Mouse (Mus musculus): ENCODE data around the gene Etfb. TPM values are rescaled to one million over a fixed set of nuclear protein-coding genes. Genes with fewer than 3 reads are reported as not detected.

Gene Etfb
- polyA plus RNA-seq, 1 experiment from 2014 or later, result 275 TPM

DNA sequence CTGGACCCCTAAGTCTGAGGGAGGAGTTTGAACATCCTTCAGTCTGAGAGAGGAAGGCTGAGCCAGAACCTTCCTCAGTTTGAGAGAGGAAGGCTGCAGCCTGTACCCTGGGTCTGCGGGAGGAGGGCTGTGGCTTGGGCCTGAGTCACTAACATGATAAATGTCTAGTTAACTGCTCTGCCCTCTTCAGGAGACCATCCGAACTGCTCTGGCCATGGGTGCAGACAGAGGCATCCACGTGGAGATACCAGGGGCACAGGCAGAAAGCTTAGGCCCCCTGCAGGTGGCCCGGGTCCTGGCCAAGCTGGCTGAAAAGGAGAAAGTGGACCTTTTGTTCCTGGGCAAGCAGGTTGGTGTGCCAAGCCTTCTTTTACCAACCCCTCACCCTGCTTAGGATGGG is 8.7 kb downstream of the Etfb start:
- ATAC-seq (ENCODE audit: insufficient number of reproducible peaks, low FRiP score, low TSS enrichment, low read depth), result no peak
- 48% methylated on average over 4 of the region's 4 CpGs for WGBS
- H3K4me3 ChIP-seq, result no peak overlapping the region
- H3K4me1 ChIP-seq, result 0 out of 2 replicates have a peak, but pooled peaks cover 3% of the 10 kb centered on the region
- H3K27me3 ChIP-seq, result no peaks in the 10 kb centered on the region
- no peak overlapping the region for H3K4me2 ChIP-seq
- H3K36me3 ChIP-seq, result peaks cover 56% of the 10 kb centered on the region
- H3K9me3 ChIP-seq, result no peaks in the 10 kb centered on the region
- no peak overlapping the region for H3K27ac ChIP-seq
- H3K9ac ChIP-seq, result no peak overlapping the region

DNA sequence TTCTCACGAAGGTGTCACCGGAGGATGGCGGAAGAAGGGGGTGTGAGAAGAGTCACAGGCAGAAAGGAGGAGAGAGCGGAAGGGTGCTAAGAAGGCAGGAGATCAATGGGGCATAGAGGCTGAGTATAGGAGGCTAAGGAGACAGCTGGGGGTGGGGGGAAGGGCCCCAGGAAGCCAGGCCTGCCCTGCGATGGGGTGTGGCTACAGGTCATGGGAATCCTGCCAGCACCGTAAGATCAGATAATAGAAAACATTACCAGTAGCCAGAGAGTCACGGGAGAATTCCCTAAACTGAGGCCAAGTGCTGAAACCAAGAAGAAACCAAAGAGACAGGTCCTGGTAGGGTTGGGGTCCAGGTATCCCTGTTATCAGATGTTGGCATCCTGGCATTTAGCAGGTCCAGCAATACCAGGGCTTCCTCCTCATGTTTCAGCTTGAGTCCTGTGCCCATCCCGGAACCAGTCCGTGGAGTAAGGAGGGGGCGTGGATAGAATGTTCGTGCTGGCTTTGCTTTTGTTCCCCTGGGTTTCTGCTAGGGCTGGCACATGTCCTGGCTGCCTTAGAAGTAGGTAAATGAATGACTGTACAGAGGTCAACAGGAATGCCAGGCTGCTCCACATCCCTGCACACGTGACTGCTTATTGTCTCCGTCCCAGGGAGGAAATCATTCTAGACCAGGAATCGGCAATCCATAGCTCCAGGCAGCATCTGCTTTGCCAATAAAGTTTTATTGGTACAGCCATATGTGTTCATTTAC is 9.9 kb downstream of the Etfb start:
- ATAC-seq (ENCODE audit: insufficient number of reproducible peaks, low FRiP score, low TSS enrichment, low read depth), result no peak
- WGBS, result 67% methylated on average over 14 of the region's 14 CpGs
- Histone ChIP-seq H3K4me3 (no peak overlapping the region), H3K36me3 (peaks cover 63% of the 10 kb centered on the region), H3K4me2 (no peak overlapping the region), H3K27me3 (no peaks in the 10 kb centered on the region), H3K9me3 (no peaks in the 10 kb centered on the region), H3K9ac (no peak overlapping the region), H3K27ac (no peak overlapping the region), H3K4me1 (0 out of 2 replicates have a peak, but pooled peaks cover 3% of the 10 kb centered on the region)

DNA sequence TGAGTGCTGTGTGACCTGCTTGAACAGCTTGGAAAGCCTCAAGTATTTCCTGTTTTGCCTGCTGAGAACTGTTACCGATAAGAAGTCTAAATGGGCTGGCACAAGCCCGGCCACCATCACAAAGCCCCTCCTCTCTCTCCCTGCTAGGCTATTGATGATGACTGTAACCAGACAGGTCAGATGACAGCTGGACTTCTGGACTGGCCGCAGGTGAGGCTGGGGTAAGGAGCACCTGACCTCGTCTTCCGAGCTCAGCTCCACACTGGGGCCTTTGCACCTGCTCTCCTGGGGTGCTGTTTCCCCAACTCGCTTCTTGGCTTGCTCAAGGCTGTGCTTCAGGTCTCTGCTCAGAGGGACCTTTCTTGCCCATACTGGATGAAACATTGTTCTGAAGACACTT is 10.5 kb downstream of the Etfb start:
- WGBS, result 68% methylated on average over 6 of the region's 6 CpGs
- ATAC-seq (ENCODE audit: insufficient number of reproducible peaks, low FRiP score, low TSS enrichment, low read depth), result no peak
- H3K27ac ChIP-seq, result no peak overlapping the region
- H3K4me3 ChIP-seq, result no peak overlapping the region
- no peak overlapping the region for H3K9ac ChIP-seq
- H3K9me3 ChIP-seq, result no peaks in the 10 kb centered on the region
- no peaks in the 10 kb centered on the region for H3K27me3 ChIP-seq
- no peak overlapping the region for H3K4me2 ChIP-seq
- 0 out of 2 replicates have a peak, but pooled peaks cover 3% of the 10 kb centered on the region for H3K4me1 ChIP-seq
- H3K36me3 ChIP-seq, result peaks cover 63% of the 10 kb centered on the region

DNA sequence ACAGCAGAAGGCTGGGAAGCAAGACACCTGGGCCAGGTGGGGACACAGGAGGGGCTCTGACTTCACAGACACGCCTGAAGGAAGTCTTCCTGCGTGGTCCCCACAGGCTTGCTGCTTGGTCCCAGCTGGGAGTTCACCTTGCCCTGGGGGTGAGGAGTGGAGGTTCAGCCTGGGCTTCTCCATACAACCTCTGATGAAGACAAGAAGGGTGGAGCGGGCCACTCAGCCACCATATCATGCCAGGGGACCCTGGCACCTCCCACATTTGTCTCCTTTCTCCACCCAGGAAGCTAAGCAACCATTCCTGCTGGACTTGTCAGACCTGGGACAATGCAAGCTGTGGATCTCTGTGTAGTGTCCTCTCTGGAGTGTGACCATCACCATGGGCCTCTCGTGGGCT is 19.0 kb downstream of the Etfb start, which contains the start of gene Vsig10l:
Vsig10l (plus strand) TSS at position 301 of the 400 bp plus-strand sequence.
- no peak for ATAC-seq (ENCODE audit: insufficient number of reproducible peaks, low FRiP score, low TSS enrichment, low read depth)
- H3K4me3 ChIP-seq, result no peak within 1 kb of the TSS
- no peaks in the 10 kb centered on the region for H3K9me3 ChIP-seq
- no peak within 1 kb of the TSS for H3K9ac ChIP-seq
- H3K27ac ChIP-seq, result no peak within 1 kb of the TSS
- H3K4me1 ChIP-seq, result peaks cover 20% of the 10 kb centered on the region
- no peak within 1 kb of the TSS for H3K4me2 ChIP-seq
- WGBS, result 59% methylated on average over 4 of the region's 4 CpGs
- H3K27me3 ChIP-seq, result peaks cover 25% of the 10 kb centered on the region
- H3K36me3 ChIP-seq, result peaks cover 5% of the 10 kb centered on the region

DNA sequence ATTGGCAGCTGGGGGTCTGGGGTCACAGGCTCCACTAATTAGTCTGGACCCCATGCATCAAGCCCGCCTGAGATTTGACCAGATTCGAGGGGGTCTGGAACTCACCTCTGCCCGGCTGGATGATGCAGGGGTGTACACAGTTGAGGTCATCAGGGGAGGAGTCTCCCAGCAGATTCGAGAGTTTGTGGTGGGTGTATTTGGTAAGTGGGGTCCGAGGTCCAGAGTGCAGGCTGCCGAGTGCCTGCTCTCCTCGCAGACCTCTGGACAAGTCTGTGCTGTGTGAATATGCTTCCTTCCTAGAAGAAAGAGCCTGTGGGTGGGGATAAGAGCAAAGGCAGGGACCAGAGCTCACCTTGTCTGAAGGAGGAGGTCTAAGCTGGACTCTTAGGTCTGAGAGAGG is 20.1 kb downstream of the Etfb start:
- Histone ChIP-seq H3K9ac (no peak overlapping the region), H3K36me3 (no peaks in the 10 kb centered on the region)
- no peak for ATAC-seq (ENCODE audit: insufficient number of reproducible peaks, low FRiP score, low TSS enrichment, low read depth)

DNA sequence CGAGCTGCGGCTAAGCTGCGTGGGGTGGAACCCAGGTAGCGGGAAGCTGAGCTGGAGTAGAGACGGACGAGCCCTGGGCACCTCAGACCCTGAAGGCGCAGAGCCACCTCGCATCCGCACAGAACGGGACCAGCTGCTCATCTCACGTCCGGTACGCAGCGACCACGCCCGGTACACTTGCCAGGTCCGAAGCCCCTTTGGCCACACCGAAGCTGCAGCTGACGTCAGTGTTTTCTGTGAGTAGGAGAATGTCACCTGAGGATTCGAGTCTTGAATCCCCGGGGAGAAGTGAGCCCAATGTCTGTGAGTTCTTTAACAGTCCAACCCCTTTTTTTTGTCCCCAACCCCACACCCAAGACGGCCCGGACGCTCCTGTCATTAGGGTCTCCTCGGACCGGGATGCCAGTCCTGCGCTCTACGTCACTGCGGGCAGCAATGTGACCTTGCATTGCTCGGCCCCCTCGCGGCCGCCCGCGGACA is 21.0 kb downstream of the Etfb start:
- Histone ChIP-seq H3K36me3 (no peaks in the 10 kb centered on the region), H3K27me3 (peaks cover 25% of the 10 kb centered on the region), H3K27ac (no peak overlapping the region), H3K9me3 (no peaks in the 10 kb centered on the region), H3K4me3 (peak overlapping the region; percentile 57), H3K9ac (peak overlapping the region; percentile 42; the same call in 1 of the 2 replicates), H3K4me1 (peaks cover 20% of the 10 kb centered on the region), H3K4me2 (peak overlapping the region; percentile 97)
- WGBS, result 9% methylated on average over 35 of the region's 35 CpGs
- no peak for ATAC-seq (ENCODE audit: insufficient number of reproducible peaks, low FRiP score, low TSS enrichment, low read depth)

More for the DNA sequence above, 20.1 kb downstream of the Etfb start:
- 71% methylated on average over 7 of the region's 7 CpGs for WGBS
- Histone ChIP-seq H3K27ac (no peak overlapping the region), H3K27me3 (peaks cover 25% of the 10 kb centered on the region), H3K4me1 (peaks cover 20% of the 10 kb centered on the region), H3K4me2 (no peak overlapping the region), H3K9me3 (no peaks in the 10 kb centered on the region), H3K4me3 (no peak overlapping the region)

DNA sequence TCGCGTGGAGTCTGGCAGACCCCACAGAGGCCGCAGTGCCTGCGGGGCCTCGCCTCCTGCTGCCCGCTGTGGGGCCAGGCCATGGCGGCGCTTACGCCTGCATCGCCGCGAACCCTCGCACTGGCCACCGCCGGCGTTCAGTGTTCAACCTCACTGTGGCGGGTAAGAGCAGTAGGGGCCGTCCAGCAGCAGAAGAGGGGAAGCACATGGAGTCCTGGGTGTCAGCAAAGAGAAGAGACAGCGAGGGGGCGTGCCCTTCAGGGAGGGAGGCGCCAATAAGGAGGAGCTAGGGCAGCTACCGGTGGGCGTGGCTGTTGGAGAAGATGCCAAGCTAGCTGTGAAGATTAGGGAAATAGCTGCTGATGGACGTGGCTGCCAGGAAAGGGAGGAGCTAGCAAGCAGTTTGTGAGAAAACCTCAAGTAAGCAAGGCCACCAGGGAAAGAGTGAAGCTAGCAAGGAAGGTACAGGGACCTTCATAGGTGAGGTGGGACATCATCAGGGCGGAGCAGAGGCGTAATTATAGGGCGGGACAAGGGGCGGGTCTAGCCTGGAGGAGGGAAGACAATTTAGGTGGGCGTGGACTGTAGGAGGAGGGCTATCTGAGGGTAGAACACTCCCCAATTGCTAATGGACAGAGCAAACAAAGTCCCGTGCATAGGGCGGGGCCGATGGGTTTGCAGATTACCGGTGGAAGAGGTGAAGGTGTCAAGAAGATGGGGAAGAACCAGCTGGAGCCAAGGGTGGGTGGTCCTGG is 21.6 kb downstream of the Etfb start:
- peak; percentile 79 for ATAC-seq (ENCODE audit: insufficient number of reproducible peaks, low FRiP score, low TSS enrichment, low read depth)
- WGBS, result under 1% methylated on average over 33 of the region's 33 CpGs
- H3K9ac ChIP-seq, result peak overlapping the region; percentile 42; the same call in 1 of the 2 replicates
- H3K27ac ChIP-seq, result 0 out of 2 replicates have a peak overlapping the region, but pooled peaks have one; percentile 48
- H3K4me2 ChIP-seq, result peak overlapping the region; percentile 97
- peaks cover 20% of the 10 kb centered on the region for H3K4me1 ChIP-seq
- H3K36me3 ChIP-seq, result no peaks in the 10 kb centered on the region
- no peaks in the 10 kb centered on the region for H3K9me3 ChIP-seq
- H3K27me3 ChIP-seq, result peaks cover 25% of the 10 kb centered on the region
- peak overlapping the region; percentile 57 for H3K4me3 ChIP-seq

DNA sequence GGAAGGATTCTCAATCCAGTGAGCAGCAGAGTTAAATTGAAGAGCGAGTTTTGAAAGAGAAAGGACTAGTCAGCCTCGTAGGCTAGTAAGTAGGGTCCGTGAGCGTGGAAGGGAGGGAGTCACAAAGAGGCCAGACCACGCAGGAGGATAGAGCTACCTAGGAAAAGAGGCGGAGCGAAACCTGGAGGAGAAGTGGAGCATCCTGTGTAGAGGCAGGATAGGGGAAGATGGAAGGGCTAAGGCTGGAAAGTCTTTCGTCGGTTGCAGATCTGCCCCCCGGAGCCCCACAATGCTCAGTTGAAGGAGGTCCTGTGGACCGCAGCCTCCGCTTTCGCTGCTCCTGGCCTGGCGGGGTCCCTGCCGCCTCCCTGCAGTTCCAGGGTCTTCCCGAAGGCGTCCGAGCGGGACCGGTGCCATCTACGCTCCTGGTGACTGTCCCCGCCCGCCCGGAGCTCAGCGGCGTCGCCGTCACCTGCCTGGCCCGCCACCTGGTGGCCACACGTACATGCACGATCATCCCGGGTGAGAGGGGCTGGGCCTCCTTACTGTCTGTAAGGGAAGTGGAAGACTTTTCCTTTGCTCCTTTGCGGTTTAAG is 22.3 kb downstream of the Etfb start:
- no peaks in the 10 kb centered on the region for H3K9me3 ChIP-seq
- H3K4me3 ChIP-seq, result peak overlapping the region; percentile 57
- H3K4me2 ChIP-seq, result peak overlapping the region; percentile 97
- peak; percentile 32; the same call in 1 of the 2 replicates for ATAC-seq (ENCODE audit: insufficient number of reproducible peaks, low FRiP score, low TSS enrichment, low read depth)
- H3K27ac ChIP-seq, result peak overlapping the region; percentile 48; the same call in 1 of the 2 replicates
- H3K9ac ChIP-seq, result no peak overlapping the region
- no peaks in the 10 kb centered on the region for H3K36me3 ChIP-seq
- H3K27me3 ChIP-seq, result peaks cover 25% of the 10 kb centered on the region
- H3K4me1 ChIP-seq, result peaks cover 20% of the 10 kb centered on the region
- under 1% methylated on average over 33 of the region's 33 CpGs for WGBS

DNA sequence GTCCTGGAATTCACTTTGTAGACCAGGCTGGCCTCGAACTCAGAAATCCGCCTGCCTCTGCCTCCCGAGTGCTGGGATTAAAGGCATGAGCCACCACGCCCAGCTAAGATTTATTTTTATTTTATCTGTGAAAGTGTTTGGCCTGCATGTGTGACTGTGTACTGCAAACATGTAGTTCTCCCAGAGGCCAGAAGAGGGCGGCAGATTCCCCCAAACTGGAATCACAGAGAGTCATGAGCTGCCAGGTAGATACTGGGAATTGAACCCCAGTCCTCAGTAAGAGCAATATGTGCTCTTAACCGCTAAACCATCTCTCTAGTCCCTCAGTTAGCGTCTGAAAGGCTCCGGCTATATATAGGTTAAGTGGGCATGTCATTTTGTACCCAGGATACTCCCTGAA is 26.5 kb downstream of the Etfb start:
- H3K9me3 ChIP-seq, result no peaks in the 10 kb centered on the region
- ATAC-seq (ENCODE audit: insufficient number of reproducible peaks, low FRiP score, low TSS enrichment, low read depth), result no peak
- H3K4me3 ChIP-seq, result no peak overlapping the region
- H3K9ac ChIP-seq, result no peak overlapping the region
- H3K4me1 ChIP-seq, result peaks cover 11% of the 10 kb centered on the region
- no peaks in the 10 kb centered on the region for H3K36me3 ChIP-seq
- no peak overlapping the region for H3K27ac ChIP-seq
- peaks cover 14% of the 10 kb centered on the region for H3K27me3 ChIP-seq
- no peak overlapping the region for H3K4me2 ChIP-seq
- 41% methylated on average over 8 of the region's 8 CpGs for WGBS

DNA sequence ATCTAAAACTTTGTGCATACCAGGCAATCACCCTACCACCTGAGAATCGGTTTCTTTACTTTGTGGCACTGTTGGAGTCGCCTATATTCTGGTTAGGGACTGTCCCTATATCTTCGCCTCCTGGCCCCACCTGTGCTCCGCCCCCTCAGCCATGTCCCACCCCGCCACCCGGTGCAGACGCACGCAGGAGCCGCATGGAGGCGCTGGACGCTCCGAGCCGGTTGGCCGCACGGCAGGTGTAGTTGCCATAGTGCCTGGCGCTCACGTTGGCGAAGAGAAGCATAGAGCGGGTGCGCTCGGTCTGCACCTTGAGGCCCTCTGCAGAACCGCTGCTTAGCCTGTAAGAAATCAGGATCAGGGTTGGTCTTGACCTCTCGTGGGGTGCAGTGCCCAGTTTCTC is 31.8 kb downstream of the Etfb start:
- Histone ChIP-seq H3K9me3 (no peaks in the 10 kb centered on the region), H3K27ac (no peak overlapping the region), H3K4me1 (peaks cover 5% of the 10 kb centered on the region; the same call in 1 of the 2 replicates), H3K4me3 (no peak overlapping the region), H3K27me3 (peaks cover 41% of the 10 kb centered on the region), H3K4me2 (no peak overlapping the region), H3K9ac (no peak overlapping the region), H3K36me3 (no peaks in the 10 kb centered on the region)
- ATAC-seq (ENCODE audit: insufficient number of reproducible peaks, low FRiP score, low TSS enrichment, low read depth), result no peak
- 13% methylated on average over 23 of the region's 23 CpGs for WGBS

DNA sequence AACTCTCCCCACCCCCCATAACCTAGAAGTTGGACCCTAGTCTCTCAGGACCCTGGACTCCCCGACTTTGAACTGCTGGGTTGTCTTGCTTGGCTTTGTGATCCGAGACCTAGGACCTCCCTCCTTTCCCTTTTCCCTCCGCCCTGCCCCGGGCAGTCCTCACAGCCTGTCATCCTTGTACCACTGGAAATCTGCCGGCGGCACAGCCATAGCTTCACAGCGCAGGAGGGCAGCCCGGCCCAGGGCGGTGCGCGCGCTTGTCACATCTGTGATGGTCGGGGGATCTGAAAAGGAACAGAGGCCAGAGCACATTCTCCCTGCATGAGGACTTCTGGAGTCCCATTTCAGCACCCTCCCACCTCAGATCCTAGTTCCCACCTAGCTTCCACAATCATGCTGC is 32.5 kb downstream of the Etfb start:
- no peak overlapping the region for H3K9ac ChIP-seq
- H3K4me1 ChIP-seq, result peaks cover 5% of the 10 kb centered on the region; the same call in 1 of the 2 replicates
- 10% methylated on average over 13 of the region's 13 CpGs for WGBS
- H3K9me3 ChIP-seq, result no peaks in the 10 kb centered on the region
- no peaks in the 10 kb centered on the region for H3K36me3 ChIP-seq
- H3K4me3 ChIP-seq, result no peak overlapping the region
- no peak overlapping the region for H3K4me2 ChIP-seq
- no peak overlapping the region for H3K27ac ChIP-seq
- ATAC-seq (ENCODE audit: insufficient number of reproducible peaks, low FRiP score, low TSS enrichment, low read depth), result no peak
- H3K27me3 ChIP-seq, result peaks cover 41% of the 10 kb centered on the region

Data from limb, embryonic 15.5 days (tissue).